Mouse (Mus musculus): ENCODE results near the gene Gm45808.
"Not testable (repeated sequence)": the region's sequence is repeated elsewhere in the genome, so short reads cannot be mapped to it uniquely, and the experiment has no call there.

Gene Gm45808

DNA sequence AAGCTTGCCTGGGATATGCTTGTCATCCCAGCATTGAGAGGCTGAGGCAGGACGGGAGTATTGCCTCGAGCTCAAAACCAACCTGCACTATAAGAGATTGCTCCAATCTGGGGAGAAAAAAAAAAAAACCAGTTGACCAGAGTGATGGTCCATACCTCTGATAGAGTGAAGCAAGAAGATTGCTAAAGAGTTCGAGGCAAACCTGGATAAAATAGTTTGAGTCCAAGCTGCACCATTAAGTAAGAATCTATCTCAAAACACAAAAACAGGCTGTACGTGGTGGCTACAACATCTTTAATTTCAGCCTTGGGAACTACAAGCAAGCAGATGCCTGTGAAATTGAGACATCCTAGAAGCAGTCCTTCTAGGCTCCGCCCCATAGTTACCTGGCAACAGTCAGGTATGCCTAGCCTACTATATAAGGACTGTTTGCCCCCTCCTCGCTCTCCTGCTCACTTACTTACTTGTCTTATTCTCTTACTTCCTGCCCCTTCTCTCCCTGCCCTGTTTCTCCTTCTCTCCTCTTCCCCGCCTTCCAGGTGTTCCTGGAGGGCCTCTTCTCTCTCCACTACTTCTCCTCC is 19.4 kb downstream of the Gm45808 start:
- DNase-seq (ENCODE audit: low spot score): no peak

DNA sequence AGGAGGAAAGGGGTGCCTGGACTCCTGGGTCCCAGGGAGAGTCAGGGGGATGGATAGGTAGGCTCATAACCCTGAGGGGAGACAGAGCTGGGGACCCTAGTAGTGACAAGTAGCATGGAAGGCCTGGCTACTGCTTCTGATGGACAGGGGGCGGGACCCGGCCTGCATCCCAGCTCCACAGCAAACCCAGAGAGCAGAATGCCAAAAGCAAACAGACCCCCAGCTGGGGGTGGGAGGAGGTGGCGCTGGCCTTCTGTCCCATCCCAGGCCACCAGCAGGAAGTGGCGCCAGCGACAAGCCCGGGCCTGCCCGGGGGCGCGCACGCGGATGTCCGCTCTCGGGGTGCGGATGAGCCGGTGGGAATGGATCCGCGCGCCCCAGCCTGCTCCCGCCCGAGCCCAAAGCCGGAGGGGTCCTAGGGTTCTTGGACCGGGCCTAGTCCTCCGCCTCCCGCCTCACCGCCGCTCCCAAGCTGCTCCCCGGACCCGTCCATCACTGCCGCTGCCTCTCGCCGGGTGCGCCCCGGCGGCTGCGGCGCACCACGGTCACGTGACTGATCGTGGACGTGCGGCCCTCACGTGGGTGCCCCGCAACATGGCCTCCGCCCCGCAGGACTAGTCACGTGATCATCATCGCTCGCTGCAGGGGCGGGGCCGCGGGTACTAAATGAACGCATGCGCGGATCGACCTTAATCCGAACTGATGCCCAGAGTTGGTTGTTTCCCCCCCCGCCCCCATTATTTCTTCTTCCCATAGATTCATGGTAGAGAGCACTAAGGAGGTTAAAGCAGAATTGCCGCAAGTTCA is 20.1 kb downstream of the Gm45808 start, which contains the start of gene Bax:
Gene Bax, minus strand, starts transcription at position 616 of the 807 bp plus-strand sequence.
- peak; percentile 97 for DNase-seq (ENCODE audit: low spot score)

GRCm38 (mm10) chr7:45465549-45465948 is 21.1 kb downstream of the Gm45808 start:
- DNase-seq (ENCODE audit: low spot score): no peak

DNA sequence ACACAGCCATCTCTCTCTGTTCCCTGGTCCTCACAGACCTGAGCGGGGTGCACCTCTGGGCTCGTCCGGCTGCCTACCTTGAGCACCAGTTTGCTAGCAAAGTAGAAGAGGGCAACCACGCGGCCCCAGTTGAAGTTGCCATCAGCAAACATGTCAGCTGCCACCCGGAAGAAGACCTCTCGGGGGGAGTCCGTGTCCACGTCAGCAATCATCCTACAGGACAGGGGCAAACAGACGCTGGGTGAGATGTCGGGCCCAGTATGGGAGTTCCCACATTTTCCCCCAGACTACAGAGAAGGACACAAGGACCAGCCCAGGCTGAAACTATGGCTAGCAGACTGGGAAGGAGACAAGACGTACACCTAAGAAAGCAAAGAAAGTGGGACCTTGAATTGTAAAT is 21.5 kb downstream of the Gm45808 start:
- no peak for DNase-seq (ENCODE audit: low spot score)

GRCm38 (mm10) chr7:45463987-45464778 is 22.4 kb downstream of the Gm45808 start:
- DNase-seq (ENCODE audit: low spot score): no peak

- DNase-seq (ENCODE audit: low spot score): not testable (repeated sequence)
These were observed 23.7 kb downstream of the Gm45808 start for GRCm38 (mm10) chr7:45462868-45463267.

GRCm38 (mm10) chr7:45462325-45462724 is 24.3 kb downstream of the Gm45808 start:
- no peak for DNase-seq (ENCODE audit: low spot score)

DNA sequence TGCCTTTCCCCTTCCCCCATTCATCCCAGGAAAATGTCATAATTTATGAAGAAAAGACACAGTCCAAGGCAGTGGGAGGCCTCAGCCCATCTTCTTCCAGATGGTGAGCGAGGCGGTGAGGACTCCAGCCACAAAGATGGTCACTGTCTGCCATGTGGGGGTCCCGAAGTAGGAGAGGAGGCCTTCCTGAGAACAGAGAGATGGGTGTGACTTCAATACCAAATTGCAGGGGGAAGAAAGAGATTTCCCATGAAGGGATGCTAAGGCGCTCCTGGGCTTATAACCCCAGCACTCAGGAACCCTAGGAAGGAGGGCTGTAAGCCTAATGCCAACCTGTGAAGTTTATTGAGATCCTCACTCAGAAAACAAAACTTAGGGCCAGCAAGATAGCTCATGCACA is 24.8 kb downstream of the Gm45808 start:
- no peak for DNase-seq (ENCODE audit: low spot score)

GRCm38 (mm10) chr7:45461326-45461725 is 25.3 kb downstream of the Gm45808 start:
- DNase-seq (ENCODE audit: low spot score): no peak

- no peak for DNase-seq (ENCODE audit: low spot score)
These were observed 25.7 kb downstream of the Gm45808 start for GRCm38 (mm10) chr7:45460860-45461314.

- no peak for DNase-seq (ENCODE audit: low spot score)
These were observed 26.2 kb downstream of the Gm45808 start for GRCm38 (mm10) chr7:45460377-45460776.

DNA sequence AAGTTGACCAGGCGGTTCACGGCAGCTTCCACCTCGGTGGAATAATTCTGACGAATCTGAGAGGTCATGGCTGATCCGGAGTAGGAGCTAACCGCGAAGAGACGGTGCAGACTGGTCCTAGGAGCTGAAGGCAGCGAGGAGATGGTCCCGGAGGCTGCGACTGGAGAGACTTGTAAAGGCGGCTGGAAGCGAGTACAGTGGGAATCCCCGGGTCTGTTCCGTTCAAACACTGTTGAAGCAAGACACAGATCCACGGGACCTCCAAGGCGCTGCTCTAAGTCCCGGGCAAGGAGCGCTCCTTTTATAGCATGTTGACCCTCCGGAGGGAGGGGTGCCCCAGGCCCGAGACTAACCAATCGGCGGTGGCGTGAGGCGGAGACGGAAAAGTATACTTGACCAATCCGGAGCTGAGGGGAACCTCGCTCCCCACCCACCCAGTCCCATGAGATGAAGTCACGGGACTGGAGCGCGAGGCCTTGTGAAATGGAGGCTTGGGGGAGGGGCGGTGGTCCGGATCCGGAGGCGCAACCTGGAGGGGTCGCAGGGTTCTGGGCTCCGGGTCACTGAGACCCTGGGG is 27.0 kb downstream of the Gm45808 start, which contains the start of gene Ftl1:
Gene Ftl1, minus strand, starts transcription at position 321 of the 577 bp plus-strand sequence.
- peak; percentile 97 for DNase-seq (ENCODE audit: low spot score)

DNA sequence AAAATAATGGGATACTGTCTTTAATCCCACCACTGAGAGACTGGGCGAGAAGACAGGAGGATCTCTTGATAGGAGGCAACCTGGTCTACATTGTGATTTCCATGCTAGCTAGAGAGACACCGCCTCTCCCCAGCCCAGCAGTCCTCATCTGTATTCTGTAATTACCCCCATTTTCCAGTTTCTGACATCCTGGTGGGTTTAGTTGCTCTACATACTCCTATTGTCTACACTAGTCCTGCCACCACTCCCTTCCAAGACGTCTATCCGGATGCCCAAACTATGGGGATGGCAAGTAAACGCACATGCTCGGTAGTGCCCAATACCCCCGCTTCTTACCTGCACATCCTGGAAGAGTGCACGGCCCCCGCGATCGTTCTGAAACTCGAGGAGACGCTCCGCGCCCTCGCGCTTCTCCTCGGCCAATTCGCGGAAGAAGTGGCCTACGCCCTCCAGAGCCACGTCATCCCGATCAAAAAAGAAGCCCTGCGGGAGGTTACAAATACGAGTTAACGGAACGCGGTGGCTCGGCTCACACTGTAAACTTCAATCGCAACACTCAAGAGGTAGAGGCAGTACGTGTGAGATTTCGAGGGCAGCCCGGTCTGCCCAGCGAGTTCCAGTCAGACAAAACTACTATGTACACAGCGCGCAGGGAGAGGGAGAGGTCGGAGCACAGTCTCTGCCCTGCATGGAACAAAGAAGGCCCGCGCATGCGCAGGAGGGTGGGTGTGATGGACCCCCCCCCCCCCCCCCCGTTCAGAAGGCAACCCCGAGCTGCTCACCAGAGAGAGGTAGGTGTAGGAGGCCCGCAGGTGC is 27.7 kb downstream of the Gm45808 start:
- DNase-seq (ENCODE audit: low spot score): no peak

DNA sequence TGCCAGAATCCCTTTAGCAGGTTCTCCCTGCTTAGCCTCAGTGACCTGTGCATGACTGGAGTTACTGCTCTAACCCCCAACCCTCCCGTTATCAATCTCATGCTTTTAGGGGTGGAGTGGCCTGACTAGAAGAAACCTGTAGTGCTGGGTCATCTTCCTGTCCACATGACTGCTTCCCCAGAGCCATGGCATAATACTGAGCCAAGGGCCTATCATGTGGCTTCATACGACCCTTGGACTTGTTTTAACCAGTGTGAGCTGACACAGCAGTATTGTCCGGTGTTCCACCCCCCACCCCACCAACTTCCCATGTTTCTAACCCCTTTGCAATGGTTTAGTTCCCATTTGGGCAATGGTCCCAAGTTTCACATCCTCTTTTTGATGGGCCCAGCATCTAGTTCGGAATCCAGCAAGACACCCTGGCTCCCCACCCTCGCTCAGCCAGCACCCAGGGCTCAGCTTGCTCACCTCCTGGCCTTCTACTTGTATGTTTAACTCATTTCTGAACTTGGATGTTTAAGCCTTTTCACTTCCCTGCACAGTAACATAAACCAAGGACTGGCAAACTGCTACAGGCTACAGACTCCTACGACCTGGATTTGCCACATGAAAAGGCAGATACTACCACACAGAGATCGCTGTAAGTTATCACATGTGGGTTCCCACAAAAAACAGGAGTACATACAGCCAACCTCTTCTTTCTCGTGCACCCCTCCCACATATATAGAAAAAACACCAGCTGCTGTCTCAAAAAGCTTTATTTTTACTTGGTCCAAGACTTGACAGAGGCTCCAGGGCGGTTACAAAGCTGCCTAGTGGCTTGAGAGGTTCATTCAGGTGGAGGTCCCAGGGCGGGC is 29.2 kb downstream of the Gm45808 start:
- no peak for DNase-seq (ENCODE audit: low spot score)

GRCm38 (mm10) chr7:45456721-45457203 is 29.8 kb downstream of the Gm45808 start:
- DNase-seq (ENCODE audit: low spot score): no peak

GRCm38 (mm10) chr7:45455932-45456696 is 30.5 kb downstream of the Gm45808 start:
- no peak for DNase-seq (ENCODE audit: low spot score)

DNA sequence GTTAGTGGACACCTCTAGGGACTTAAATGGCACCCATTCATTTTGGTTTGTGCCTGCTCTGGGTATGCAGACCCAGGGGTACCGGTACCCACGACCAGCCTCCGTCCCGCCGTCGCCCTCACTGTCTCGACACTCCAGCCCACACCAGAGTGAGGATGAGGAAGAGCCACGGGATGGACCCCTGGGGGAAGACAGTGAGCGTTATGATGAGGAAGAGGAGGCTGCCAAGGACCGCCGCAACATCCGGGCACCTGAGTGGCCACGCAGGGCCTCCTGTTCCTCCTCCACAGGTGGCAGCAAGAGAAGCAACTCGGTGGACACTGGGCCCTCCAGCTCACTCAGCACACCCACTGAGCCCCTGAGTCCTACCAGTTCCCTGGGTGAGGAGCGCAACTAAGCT is 31.6 kb downstream of the Gm45808 start:
- no peak for DNase-seq (ENCODE audit: low spot score)

DNA sequence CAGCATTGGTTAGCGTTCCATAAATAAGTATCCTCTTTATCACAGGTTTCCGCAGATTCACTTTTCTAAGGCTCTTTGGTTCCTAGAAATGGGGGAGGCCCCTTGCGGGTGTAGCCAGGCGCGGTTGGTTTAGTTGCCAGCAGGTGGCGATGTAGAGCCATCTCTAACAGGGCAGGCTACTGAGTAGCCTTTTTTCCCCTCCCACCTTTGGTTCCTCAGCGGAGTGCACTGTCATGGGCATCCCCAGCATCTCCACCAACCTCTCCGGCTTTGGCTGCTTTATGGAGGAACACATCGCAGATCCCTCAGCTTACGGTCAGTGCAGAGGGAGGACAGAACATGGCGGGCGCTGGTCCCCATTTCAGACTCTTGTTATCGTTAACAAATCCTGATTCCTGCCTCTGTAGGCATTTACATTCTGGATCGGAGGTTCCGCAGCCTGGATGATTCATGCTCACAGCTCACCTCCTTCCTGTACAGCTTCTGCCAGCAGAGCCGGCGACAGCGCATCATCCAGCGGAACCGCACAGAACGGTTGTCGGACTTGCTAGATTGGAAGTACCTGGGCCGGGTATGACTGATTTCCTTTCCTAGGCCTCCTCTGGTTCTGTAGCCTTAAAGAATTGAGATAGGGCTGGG is 35.1 kb downstream of the Gm45808 start:
- DNase-seq (ENCODE audit: low spot score): peak; percentile 80

- no peak for DNase-seq (ENCODE audit: low spot score)
These were observed 36.6 kb downstream of the Gm45808 start for GRCm38 (mm10) chr7:45449974-45450373.

Measured in left cerebral cortex, adult 11 months (tissue).